Mouse (Mus musculus): ENCODE results near the gene R3hcc1l.

DNA sequence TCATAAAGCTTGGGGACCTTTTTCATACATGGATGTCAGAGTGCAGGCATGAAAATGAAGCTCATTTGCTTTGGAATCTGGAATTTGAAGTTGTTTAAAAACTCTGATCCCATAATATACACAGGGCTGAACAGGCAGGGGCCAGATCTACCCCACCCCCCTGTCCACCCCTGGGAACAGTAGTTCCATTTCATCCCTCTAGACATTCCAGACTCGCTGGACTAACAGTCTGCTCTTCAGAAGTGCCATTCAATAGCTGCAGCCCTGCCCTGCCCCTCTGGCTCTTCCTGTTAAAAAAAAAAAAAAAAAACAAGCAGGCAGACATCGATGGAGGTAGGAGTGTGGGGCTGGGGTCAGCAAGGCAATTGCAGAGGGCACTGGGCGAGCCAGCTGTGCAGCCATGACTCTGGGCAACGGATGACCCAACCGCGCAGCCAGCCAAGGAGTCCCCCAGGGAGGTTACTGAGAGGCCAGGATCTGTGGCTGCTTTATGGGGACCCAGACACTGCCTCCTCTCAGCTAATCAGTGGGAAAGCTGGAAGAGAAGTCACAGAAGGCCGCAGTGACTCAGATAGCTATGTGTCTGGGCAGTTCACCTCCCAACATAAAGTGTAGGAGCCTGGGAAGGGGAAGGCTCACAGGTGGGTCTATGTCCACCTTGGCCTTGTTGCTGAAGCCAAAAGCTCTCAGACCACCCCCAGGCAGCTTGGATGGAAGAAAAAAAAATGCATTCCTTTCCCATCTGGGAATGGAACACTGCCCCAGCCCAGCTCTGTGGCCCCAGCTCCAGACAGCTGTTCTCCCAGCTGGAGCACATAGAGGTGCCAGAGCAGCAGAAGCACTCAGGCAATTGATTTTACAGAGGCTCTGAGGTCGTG, 120.3 kb downstream of the R3hcc1l start:
- TF ChIP-seq CTCF (IDR thresholded peaks at IDR 0.05; ENCODE audit: borderline replicate concordance, insufficient read depth, low read depth, low read length) (no peak), POLR2A (IDR thresholded peaks at IDR 0.05; ENCODE audit: borderline replicate concordance, insufficient read depth, low read length) (no peak)
